Mouse (Mus musculus) adrenal gland, postnatal 25 days (tissue): Measurements from ENCODE around the gene Cyct. TPM values are rescaled to one million over a fixed set of nuclear protein-coding genes. Genes with fewer than 3 reads are reported as not detected.

Experiments used
- DNase-seq: peaks from one replicate; pipeline ENCODE4 v3.0.0; 2021; ENCODE audit warnings: mixed read lengths
- microRNA-seq, 2 experiments: library from miRNA; unstranded; fragments of <30 nt; microRNA quantifications; one replicate each; pipeline ENCODE4 v1.2.0; 2021
- total RNA-seq: library from RNA; stranded (reverse); gene quantifications from 2 replicates; pipeline ENCODE4 v1.2.3, GENCODE M21; 2021

Cyct gene
- total RNA-seq, 1 experiment from 2014 or later = not detected

GRCm38 (mm10) chr2:76334596-76334995, 25.7 kb downstream of the Cyct start:
- no peak for DNase-seq

- no peak for DNase-seq
Observed at GRCm38 (mm10) chr2:76332161-76332805, 28.0 kb downstream of the Cyct start.

GRCm38 (mm10) chr2:76330081-76330480, 30.2 kb downstream of the Cyct start:
- DNase-seq = no peak

- DNase-seq = no peak
Observed at GRCm38 (mm10) chr2:76326161-76326560, 34.1 kb downstream of the Cyct start.

- no peak for DNase-seq
Observed at GRCm38 (mm10) chr2:76324463-76324862, 35.8 kb downstream of the Cyct start.

GRCm38 (mm10) chr2:76323185-76323875, 36.9 kb downstream of the Cyct start:
- no peak for DNase-seq

GRCm38 (mm10) chr2:76320336-76320735, 39.9 kb downstream of the Cyct start:
- DNase-seq = no peak

GRCm38 (mm10) chr2:76319231-76319630, 41.0 kb downstream of the Cyct start:
- no peak for DNase-seq

Small RNA genes lying within 50 kb of the gene (microRNA-seq; reads per million reads assigned to microRNA genes)
- 0 reads per million in 2 experiments for gene Gm44337

Other genes with a start within 250 kb of the Cyct start
- gene Pde11a, start 21.7 kb downstream of the Cyct start, total RNA-seq = 0.30 TPM in 1 of 2 replicates, not detected in the other
- 49.2 and 61.7 TPM in 2 replicates for gene Rbm45, start 9.5 kb upstream of the Cyct start, total RNA-seq
- gene Osbpl6, start 46.1 kb upstream of the Cyct start, total RNA-seq = 23.9 and 31.9 TPM in 2 replicates